Mouse (Mus musculus) lung, embryonic 15.5 days (tissue): ENCODE data around the gene Pkn1. TPM values are rescaled to one million over a fixed set of nuclear protein-coding genes. Genes with fewer than 3 reads are reported as not detected.

Experiments
- ATAC-seq: fragments of 200-750 bp; cut with Nextera tagmentation; 2 replicates; pipeline ENCODE4 v1.8.0; 2017; ENCODE audit warnings: moderate number of reproducible peaks, borderline replicate concordance; ENCODE audit not compliant: low FRiP score, low TSS enrichment; ENCODE audit errors: extremely low read depth
- H3K27ac ChIP-seq: fragments of 300-500 bp; sonication (generic); 2 replicates; pipeline ENCODE4 v1.5.1; 2015; ENCODE audit warnings: moderate library complexity, mild to moderate bottlenecking, inconsistent platforms
- H3K27me3 ChIP-seq: fragments of 300-500 bp; sonication (generic); 2 replicates; pipeline ENCODE4 v1.6.1; 2015; ENCODE audit warnings: inconsistent platforms
- H3K36me3 ChIP-seq: fragments of 300-500 bp; sonication (generic); 2 replicates; pipeline ENCODE4 v1.6.1; 2015; ENCODE audit warnings: inconsistent platforms
- H3K4me1 ChIP-seq: fragments of 300-500 bp; sonication (generic); 2 replicates; pipeline ENCODE4 v1.6.1; 2015; ENCODE audit warnings: inconsistent platforms
- H3K4me2 ChIP-seq: fragments of 300-500 bp; sonication (generic); 2 replicates; pipeline ENCODE4 v1.6.1; 2015; ENCODE audit warnings: inconsistent platforms, mild to moderate bottlenecking, moderate library complexity
- H3K4me3 ChIP-seq: fragments of 300-500 bp; sonication (generic); 2 replicates; pipeline ENCODE4 v1.5.1; 2015; ENCODE audit warnings: mild to moderate bottlenecking, inconsistent platforms
- H3K9ac ChIP-seq: fragments of 300-500 bp; sonication (generic); 2 replicates; pipeline ENCODE4 v1.6.1; 2015; ENCODE audit warnings: inconsistent platforms
- H3K9me3 ChIP-seq: fragments of 300-500 bp; sonication (generic); 2 replicates; pipeline ENCODE4 v1.6.1; 2016; ENCODE audit warnings: inconsistent platforms
- WGBS: fragments of 180-500 bp; shearing (Covaris S2); methylation state at CpG from one replicate; pipeline ENCODE4 v1.1.7; 2015; 5-methylcytosine and 5-hydroxymethylcytosine counted together
- polyA plus RNA-seq: library from polyadenylated mRNA; unstranded; fragments of >200 nt; fragmentation: Nextera tagmentation; extraction: Ambion mirVana; gene quantifications from 2 replicates; pipeline ENCODE4 v1.2.1, GENCODE M21; 2015

The Pkn1 gene
- polyA plus RNA-seq, 1 experiment from 2014 or later, result 38.0 TPM

DNA sequence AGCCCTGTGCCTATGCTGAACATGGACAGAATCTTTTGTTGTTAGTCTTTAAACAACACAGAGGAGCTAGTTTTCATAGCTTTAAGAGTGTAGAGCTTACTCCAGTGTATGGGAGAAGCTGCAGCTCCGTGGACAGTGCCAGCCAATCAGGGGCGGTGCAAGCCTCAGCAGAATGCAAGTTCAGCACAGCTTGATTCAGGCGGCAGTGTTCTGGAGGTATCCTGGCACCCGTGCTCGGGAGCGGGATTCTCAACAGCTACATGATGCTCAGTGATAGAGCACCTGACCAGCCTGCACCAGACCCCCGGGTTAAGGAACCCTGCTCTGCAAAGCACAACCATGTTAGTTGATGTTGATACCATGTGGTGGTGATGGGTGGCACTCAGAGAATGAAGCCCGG lies 38.4 kb downstream of the Pkn1 start:
- Histone ChIP-seq H3K36me3 (0 out of 2 replicates have a peak, but pooled peaks cover 5% of the 10 kb centered on the region), H3K4me3 (no peak overlapping the region; the same call in 1 of the 2 replicates), H3K4me2 (peak overlapping the region; percentile 43), H3K9ac (peak overlapping the region; percentile 14; the same call in 1 of the 2 replicates), H3K9me3 (no peaks in the 10 kb centered on the region), H3K27ac (peak overlapping the region; percentile 46; the same call in 1 of the 2 replicates), H3K4me1 (peaks cover 61% of the 10 kb centered on the region), H3K27me3 (no peaks in the 10 kb centered on the region)
- WGBS, result 12% methylated on average over 8 of the region's 8 CpGs
- no peak for ATAC-seq

DNA sequence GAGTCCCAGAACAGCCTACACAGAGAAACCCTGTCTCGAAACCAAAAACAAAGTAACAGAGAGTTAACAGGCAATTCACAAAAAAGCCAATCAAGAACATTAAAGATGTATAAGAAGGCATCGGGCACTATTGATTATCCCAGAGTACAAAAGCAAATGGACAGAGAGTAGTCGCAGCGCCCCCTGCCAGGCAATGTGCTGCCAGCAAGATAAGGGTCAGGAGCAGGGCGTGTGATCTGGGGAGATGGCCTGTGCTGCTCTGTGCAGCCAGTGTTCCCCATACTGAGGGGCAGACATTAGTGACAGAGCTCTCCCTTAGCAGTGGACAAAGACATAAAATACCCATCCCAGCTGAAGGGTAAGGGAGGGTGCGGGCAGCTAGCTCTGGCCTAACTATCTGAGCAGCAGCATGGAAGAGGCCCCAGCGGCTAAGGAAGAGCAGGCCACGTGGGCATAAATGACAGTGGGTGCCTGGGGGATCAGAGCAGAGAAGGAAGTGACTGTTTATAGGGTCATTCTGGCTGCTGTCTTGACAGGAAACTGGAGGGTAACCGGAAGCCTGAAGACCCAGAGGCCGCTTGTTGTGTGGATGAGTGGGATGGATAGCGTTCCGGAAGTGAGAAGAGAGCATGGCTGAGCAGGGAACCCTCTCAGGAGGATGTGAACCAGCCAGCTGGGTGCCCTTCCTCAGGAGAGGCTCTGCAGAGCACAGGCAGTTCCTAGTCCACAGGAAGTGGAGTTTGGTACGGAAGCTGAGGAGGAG lies 42.3 kb downstream of the Pkn1 start:
- no peak for ATAC-seq
- 67% methylated on average over 13 of the region's 13 CpGs for WGBS
- no peak overlapping the region for H3K4me2 ChIP-seq
- no peak overlapping the region for H3K9ac ChIP-seq
- H3K9me3 ChIP-seq, result no peaks in the 10 kb centered on the region
- H3K4me1 ChIP-seq, result peaks cover 48% of the 10 kb centered on the region
- H3K36me3 ChIP-seq, result 0 out of 2 replicates have a peak, but pooled peaks cover 11% of the 10 kb centered on the region
- no peaks in the 10 kb centered on the region for H3K27me3 ChIP-seq
- peak overlapping the region; percentile 73 for H3K27ac ChIP-seq
- H3K4me3 ChIP-seq, result no peak overlapping the region

DNA sequence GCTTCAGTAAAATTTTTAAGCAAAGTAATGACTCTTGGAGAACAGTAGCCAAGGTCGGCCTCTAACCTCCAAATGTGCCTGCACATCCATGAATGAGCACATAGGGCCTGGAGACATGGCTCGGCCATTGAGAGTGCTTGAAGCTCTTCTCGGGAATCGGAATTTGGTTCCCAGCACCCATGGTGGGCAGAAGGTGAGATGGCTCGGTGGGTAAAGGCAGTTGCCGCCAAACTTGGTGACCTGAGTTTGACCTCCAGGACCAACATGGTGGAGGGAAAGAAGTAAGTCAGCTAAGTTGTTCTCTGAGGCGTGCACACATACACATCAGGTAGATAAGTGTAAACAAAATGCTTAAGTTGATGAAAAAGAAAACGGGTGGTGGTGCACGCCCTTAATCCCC lies 42.9 kb downstream of the Pkn1 start:
- Histone ChIP-seq H3K4me3 (no peak overlapping the region), H3K4me2 (no peak overlapping the region), H3K9me3 (no peaks in the 10 kb centered on the region), H3K27me3 (no peaks in the 10 kb centered on the region), H3K4me1 (peaks cover 43% of the 10 kb centered on the region), H3K27ac (peak overlapping the region; percentile 72; the same call in 1 of the 2 replicates), H3K9ac (no peak overlapping the region), H3K36me3 (0 out of 2 replicates have a peak, but pooled peaks cover 11% of the 10 kb centered on the region)
- WGBS, result 86% methylated on average over 9 of the region's 9 CpGs
- no peak for ATAC-seq

DNA sequence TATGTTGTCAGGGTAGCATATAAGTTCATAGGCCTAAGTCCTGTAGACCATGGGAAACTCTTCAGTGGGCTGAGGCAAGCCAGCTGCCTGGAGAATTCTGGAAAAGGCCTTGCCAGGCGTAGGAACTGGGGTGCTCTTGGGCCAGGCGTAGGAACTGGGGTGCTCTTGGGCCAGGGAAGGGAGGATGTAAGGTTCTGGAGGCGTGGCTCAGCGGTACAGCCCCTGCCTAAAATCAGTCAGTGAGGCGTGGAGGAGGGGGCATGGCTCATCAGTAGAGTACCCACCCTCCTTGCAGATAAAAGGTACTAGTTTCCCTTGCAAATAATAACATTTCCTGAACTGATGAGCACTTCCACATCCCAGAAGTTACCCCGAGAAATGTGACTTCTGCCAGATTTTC lies 44.3 kb downstream of the Pkn1 start:
- H3K27me3 ChIP-seq, result no peaks in the 10 kb centered on the region
- H3K4me2 ChIP-seq, result no peak overlapping the region
- H3K36me3 ChIP-seq, result 0 out of 2 replicates have a peak, but pooled peaks cover 11% of the 10 kb centered on the region
- no peak overlapping the region for H3K9ac ChIP-seq
- peaks cover 30% of the 10 kb centered on the region for H3K4me1 ChIP-seq
- H3K27ac ChIP-seq, result no peak overlapping the region
- no peaks in the 10 kb centered on the region for H3K9me3 ChIP-seq
- H3K4me3 ChIP-seq, result no peak overlapping the region
- 86% methylated on average over 6 of the region's 6 CpGs for WGBS
- no peak for ATAC-seq

DNA sequence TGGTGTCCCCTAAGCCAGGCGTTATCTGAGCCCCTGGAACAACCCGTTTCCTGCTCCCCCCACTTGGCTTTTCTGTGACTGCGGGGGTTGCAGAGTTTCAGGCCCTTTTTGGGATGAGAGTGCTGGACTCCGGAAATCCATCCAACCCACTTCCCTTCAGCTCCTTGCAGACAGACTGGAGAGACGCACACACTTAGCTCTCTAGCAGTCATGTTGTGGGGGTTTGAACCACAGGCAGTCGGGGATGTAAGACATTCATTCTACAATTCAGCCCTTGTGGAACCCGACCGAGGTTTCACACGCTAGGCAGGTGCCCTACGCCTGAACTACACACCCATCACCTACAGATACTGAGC lies 45.3 kb downstream of the Pkn1 start:
- peak overlapping the region; percentile 85 for H3K27ac ChIP-seq
- WGBS, result 21% methylated on average over 10 of the region's 10 CpGs

DNA sequence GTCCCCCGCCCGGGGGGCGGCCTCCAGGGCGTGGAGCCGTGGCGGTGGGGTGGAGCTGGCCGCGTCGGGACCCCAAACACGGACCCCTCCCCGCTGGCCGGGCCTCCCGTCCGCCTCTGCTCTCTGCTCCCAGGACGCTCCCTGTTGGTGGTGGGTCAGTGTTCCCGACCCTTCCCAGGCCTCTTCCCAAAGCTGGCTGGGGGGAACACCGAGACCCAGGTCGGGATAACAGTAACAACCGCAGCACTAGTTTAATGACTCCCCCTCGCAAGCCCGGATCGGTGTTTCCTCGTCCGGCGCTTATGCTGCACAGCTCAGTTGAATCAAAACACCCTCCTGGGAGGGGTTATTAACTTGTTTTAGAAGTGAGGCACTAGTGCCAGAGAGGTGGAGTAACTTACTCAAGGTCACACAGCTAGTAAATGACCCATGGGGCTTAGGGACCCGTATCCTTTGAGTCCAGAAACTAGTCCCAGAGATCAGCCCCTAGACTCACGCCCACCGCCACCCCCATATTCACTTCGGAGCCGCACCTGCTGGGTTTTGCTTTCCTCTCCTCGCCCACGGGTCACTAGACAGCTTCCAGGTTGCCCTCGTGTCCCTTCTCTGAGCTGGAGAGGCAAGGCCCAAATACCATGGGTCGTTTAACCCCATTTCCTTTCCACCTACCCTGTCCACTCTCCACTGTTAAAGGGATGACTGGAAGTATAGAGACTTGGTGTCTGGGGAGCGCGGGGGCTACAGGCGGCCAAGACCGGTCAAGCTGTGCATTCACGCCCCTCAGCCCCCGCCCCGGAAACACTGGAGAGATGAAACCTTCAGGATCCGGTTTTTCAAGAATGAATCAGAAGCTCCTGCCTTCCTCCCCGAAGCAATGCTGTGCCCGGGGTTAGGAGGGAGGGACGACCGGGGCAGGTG lies 46.0 kb downstream of the Pkn1 start:
- no peaks in the 10 kb centered on the region for H3K9me3 ChIP-seq
- no peak; the same call in 1 of the 2 replicates for ATAC-seq
- WGBS, result under 1% methylated on average over 43 of the region's 46 CpGs

More for the DNA sequence above, 45.3 kb downstream of the Pkn1 start:
- no peaks in the 10 kb centered on the region for H3K9me3 ChIP-seq
- peak overlapping the region; percentile 98 for H3K4me3 ChIP-seq
- H3K9ac ChIP-seq, result peak overlapping the region; percentile 95
- H3K36me3 ChIP-seq, result 0 out of 2 replicates have a peak, but pooled peaks cover 8% of the 10 kb centered on the region
- H3K27me3 ChIP-seq, result no peaks in the 10 kb centered on the region
- peak overlapping the region; percentile 90 for H3K4me2 ChIP-seq
- ATAC-seq, result no peak
- H3K4me1 ChIP-seq, result peaks cover 30% of the 10 kb centered on the region

DNA sequence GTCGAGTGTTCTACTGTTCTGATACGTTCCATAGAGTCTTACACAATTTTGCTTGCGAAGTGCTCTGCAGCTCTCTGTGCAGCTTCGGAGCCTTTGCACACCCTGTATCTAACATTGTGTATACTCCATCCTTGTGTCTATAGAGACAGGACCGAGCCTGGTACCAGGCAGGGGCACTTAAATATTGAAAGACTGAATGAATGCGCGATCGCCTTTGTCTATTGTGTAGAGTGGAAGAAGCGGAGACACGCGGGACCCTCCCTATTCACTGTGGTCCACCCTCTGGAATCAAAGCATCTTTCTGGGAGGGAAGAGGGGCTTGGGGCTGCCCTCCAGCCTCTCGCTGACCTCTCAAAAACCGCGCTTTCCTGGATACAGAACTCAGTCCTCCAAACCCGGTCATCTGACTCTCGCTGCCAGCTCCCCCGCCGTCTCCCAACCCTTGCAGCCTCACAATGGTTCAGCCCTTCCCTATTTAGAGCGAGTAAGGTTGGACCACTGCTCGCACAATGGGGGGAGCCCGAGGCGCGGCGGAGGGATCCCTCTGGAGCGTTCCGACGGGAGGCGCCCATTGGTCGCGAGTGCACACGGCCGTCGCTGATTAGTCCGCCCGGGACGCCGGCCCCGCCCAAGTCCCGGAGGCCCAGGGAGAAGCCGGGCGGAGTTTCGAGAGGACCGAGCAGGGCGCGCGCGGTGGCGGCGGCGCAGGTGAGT lies 46.8 kb downstream of the Pkn1 start, which contains the start of gene Gipc1:
Gipc1 (plus strand) TSS at position 648 of the 714 bp plus-strand sequence.
- 4% methylated on average over 34 of the region's 50 CpGs for WGBS
- peaks cover 25% of the 10 kb centered on the region for H3K4me1 ChIP-seq
- 0 out of 2 replicates have a peak, but pooled peaks cover 7% of the 10 kb centered on the region for H3K36me3 ChIP-seq
- peak within 1 kb of the TSS; percentile 98 for H3K4me3 ChIP-seq
- H3K9me3 ChIP-seq, result no peaks in the 10 kb centered on the region
- peak; percentile 95 for ATAC-seq
- peak within 1 kb of the TSS; percentile 88 for H3K27ac ChIP-seq
- peak within 1 kb of the TSS; percentile 95 for H3K9ac ChIP-seq
- H3K27me3 ChIP-seq, result no peaks in the 10 kb centered on the region
- peak within 1 kb of the TSS; percentile 90 for H3K4me2 ChIP-seq

More for the DNA sequence above, 46.0 kb downstream of the Pkn1 start:
- peak overlapping the region; percentile 85 for H3K27ac ChIP-seq
- peak overlapping the region; percentile 98 for H3K4me3 ChIP-seq
- peaks cover 30% of the 10 kb centered on the region for H3K4me1 ChIP-seq
- 0 out of 2 replicates have a peak, but pooled peaks cover 7% of the 10 kb centered on the region for H3K36me3 ChIP-seq
- H3K4me2 ChIP-seq, result peak overlapping the region; percentile 90
- H3K27me3 ChIP-seq, result no peaks in the 10 kb centered on the region
- H3K9ac ChIP-seq, result peak overlapping the region; percentile 95

DNA sequence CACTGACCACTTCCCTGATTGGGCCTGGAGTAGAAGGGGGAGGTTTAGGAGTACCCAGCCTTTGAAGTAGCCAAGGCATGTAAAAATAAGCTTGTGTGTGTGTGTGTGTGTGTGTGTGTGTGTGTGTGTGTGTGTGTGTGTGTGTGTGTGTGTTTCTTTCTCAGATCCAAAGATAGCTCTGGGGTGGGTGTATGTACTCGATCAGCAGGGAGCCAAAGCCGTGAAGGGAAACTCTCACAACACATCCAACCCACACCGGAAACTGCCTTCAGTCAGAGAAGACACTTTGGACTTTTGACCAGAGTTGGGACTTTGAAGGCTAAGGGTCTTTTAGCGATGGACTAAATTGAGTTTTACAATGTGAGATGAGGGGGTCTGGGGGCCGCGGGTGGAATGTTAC lies 49.3 kb downstream of the Pkn1 start:
- no peak for ATAC-seq
- H3K36me3 ChIP-seq, result no peaks in the 10 kb centered on the region
- no peaks in the 10 kb centered on the region for H3K9me3 ChIP-seq
- H3K27me3 ChIP-seq, result no peaks in the 10 kb centered on the region
- H3K27ac ChIP-seq, result no peak overlapping the region
- no peak overlapping the region for H3K9ac ChIP-seq
- peaks cover 17% of the 10 kb centered on the region for H3K4me1 ChIP-seq
- no peak overlapping the region for H3K4me2 ChIP-seq
- WGBS, result 88% methylated on average over 6 of the region's 6 CpGs
- H3K4me3 ChIP-seq, result no peak overlapping the region

DNA sequence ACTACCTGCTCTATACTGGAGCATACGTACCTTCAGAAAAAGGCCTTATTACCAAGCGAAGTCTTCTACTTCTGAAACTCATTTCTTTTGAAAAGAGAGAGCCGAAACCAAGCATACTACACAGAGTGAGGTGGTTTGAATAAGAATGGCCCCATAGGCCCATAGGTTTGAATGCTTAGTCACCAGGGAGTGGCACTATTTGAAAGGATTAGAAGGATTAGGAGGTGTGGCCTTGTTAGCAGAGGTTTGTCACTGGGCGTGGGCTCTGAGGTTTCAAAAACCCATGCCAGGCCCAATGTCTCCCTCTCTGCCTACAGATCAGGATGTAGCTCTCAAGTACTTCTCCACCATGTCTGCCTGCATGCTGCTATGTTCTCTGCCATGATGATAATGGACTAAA lies 50.9 kb downstream of the Pkn1 start:
- no peak overlapping the region for H3K27ac ChIP-seq
- H3K27me3 ChIP-seq, result no peaks in the 10 kb centered on the region
- H3K4me3 ChIP-seq, result no peak overlapping the region
- no peaks in the 10 kb centered on the region for H3K9me3 ChIP-seq
- WGBS, result 93% methylated on average over 4 of the region's 4 CpGs
- H3K9ac ChIP-seq, result no peak overlapping the region
- H3K36me3 ChIP-seq, result no peaks in the 10 kb centered on the region
- ATAC-seq, result no peak
- H3K4me2 ChIP-seq, result no peak overlapping the region
- peaks cover 4% of the 10 kb centered on the region; the same call in 1 of the 2 replicates for H3K4me1 ChIP-seq

DNA sequence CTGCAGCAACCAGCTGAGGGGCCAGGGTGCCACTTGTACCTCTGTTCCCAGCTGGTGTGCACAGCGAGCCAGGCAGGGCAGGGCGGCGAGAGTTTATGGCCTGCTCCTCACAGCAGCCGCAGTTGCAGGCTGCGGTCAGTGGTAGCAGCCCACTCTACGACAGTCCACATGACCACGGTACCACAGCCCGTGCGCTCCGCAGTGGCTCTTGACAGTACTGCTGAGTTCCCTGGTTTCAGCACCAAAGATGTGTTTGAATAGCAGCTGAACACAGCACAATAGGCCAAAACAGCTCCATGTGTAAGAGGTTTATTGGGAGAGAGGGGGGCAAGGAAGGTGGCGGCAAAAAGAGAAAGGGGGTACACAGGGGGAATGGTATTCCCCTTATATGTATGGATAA lies 51.5 kb downstream of the Pkn1 start:
- Histone ChIP-seq H3K9ac (no peak overlapping the region), H3K9me3 (no peaks in the 10 kb centered on the region), H3K27me3 (no peaks in the 10 kb centered on the region), H3K4me1 (peaks cover 4% of the 10 kb centered on the region; the same call in 1 of the 2 replicates), H3K4me2 (no peak overlapping the region), H3K36me3 (no peaks in the 10 kb centered on the region), H3K4me3 (no peak overlapping the region), H3K27ac (no peak overlapping the region)
- no peak for ATAC-seq
- WGBS, result 95% methylated on average over 11 of the region's 11 CpGs

DNA sequence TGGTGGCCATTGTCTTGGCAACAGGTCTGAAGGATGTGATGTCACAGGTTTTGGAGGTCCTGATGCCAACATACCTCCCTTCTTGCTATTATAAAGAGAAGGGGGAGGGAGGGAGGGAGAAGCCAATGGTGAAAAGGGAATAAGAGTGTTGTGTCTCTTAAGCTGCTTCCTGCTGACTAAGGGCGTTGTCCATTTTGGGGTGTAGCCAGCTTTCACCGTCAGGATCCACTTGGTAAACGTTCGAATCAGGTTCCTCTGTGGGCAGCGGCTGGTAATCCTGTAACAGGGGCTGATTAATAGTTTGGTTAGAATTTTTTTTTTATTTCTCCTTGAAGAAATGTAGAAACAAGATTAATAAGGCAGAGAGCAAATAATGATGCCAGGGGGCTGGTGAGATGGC lies 59.3 kb downstream of the Pkn1 start:
- H3K4me3 ChIP-seq, result no peak overlapping the region
- H3K9ac ChIP-seq, result no peak overlapping the region
- no peak for ATAC-seq
- H3K36me3 ChIP-seq, result no peaks in the 10 kb centered on the region
- H3K9me3 ChIP-seq, result no peaks in the 10 kb centered on the region
- H3K4me1 ChIP-seq, result no peaks in the 10 kb centered on the region
- WGBS, result 59% methylated on average over 5 of the region's 5 CpGs
- no peak overlapping the region for H3K4me2 ChIP-seq
- H3K27ac ChIP-seq, result no peak overlapping the region
- no peaks in the 10 kb centered on the region for H3K27me3 ChIP-seq
